Mouse (Mus musculus) mouse embryonic stem cell (cell line): ENCODE measurements around the gene Vmn2r56.
"Not testable (repeated sequence)": the region's sequence is repeated elsewhere in the genome, so short reads cannot be mapped to it uniquely, and the experiment has no call there.

Experiments used
- in situ Hi-C, 2 experiments: fragments of 300-500 bp; cut with MboI; formaldehyde crosslinking; loops; 1 replicate in 1 of 2; 3 replicates in 1 of 2; pipeline ENCODE4 v1.14.3; 2019 to 2020; ENCODE audit warnings: low sequenced_read_pairs in 2 of 2, low pct_unique_long_range_greater_than_20kb in 1 of 2, mixed read lengths in 1 of 2; ENCODE audit not compliant: unreplicated experiment in 1 of 2

The Vmn2r56 gene

DNA sequence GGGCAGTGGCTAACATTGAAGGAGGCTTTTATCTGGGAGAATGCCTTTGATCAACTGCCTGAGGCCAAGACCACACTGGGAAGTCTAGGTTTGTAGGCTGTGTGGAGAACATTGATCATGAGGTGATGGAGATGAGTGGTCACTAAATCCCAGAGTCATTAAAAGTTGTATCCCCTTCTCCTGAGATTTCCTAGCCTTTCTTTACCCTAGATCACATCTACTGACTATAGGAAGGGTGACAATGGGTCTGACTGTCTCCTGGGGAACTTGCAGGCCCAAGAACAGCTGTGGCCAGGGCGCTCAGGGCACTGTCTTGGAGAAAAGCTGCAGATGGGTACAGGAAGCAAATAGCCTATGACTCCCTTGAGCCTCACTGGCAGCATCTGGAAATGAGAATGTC is at the start of gene Vmn2r56:
Gene Vmn2r56 (minus strand): TSS at position 101 of the 400 bp plus-strand sequence.
- in situ Hi-C loops, result no loop called here

GRCm38 (mm10) chr7:12780151-12780830 is 45.5 kb upstream of the Vmn2r56 start:
- in situ Hi-C loops, result loop anchor here in 1 of 2 experiments (25.0 kb wide), 1 partner anchor 293 kb away; the partner anchor contains the start of gene Zfp606

DNA sequence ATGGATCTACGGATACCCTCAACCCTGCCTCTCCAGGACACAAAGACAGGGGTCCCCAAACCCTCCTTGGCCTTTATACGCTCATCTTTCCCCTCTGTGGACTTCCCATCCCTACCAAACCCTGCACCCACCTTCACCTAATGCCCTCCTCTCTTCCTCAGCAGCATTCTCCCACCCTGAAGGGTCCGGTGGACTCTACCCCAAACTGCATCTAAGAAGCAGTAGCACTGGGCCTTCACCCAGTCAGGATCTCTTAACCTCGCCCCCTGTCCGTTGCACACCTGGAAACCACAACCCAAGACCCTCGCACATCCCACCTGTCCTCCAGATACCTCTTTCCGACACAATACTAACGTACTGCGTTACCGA is 45.0 kb upstream of the Vmn2r56 start:
- in situ Hi-C loops, result loop anchor here in 1 of 2 experiments (25.0 kb wide), 1 partner anchor 292 kb away; the partner anchor contains the start of gene Zfp606

DNA sequence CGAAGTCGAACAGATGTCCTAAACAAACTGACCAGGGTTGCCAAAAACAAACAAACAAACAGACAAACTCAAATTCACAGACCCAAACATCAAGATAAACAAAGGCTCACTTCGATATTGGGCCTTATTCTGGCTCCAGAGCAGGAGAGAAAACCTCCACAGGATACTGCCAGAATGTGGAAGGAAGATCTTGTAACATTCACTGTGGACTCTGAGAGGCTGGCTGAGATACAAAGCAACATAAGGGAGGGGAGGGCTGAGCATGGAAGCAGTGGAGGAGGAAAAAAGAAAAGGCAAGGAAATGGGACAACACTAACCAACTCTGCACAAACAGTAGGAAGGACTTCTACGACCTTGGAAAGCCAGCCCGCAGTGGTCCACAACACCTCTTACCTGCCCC is 44.3 kb upstream of the Vmn2r56 start:
- in situ Hi-C loops, result loop anchor here in 1 of 2 experiments (25.0 kb wide), 1 partner anchor 292 kb away; the partner anchor contains the start of gene Zfp606

GRCm38 (mm10) chr7:12774606-12775005 is 39.8 kb upstream of the Vmn2r56 start:
- in situ Hi-C loops, result loop anchor here in 1 of 2 experiments (25.0 kb wide), 1 partner anchor 287 kb away; the partner anchor contains the start of gene Zfp606

- in situ Hi-C loops, result no loop called here
These were observed 39.3 kb upstream of the Vmn2r56 start for GRCm38 (mm10) chr7:12774111-12774510.

DNA sequence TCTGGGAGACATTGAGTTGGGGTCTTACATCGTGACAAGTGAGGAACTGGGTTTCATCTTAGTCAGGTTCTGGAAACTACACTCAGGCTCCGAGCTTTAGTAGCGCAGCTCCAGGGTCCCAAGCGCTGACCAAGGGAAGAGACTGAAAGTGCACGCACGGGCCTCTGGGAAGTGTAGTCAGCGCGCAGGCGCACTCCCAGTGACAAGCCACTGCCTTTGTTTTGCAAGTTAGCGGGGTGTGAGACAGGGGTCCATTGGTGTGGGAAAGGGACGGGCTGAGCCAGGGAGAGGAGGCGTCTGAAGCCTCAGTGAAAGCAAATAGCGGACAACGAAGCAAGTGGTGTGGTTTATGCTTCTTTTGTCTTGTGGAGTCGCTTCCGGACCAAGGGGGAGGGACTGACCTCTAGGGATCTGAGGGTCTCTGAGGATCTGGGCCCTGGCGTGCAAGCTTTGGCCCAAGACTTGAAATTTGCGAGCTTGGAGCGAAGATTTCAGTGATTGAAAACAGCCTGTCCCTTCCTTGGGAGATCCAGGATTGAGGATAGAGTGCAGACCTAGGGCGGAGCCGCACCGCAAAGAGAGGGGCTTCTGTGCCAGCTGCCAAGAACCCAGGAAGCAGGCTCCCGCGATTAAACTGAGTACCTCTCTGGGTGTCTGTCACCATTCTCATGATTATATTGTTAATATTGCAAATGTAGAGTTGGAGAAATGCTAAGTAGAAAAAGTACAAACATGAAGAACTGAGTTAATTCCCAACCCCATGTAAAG is 14.8 kb upstream of the Vmn2r56 start:
- in situ Hi-C loops, result no loop called here

- in situ Hi-C loops, result not testable (repeated sequence)
These were observed 49.9 kb downstream of the Vmn2r56 start, which contains the start of gene Vmn2r55 for GRCm38 (mm10) chr7:12684903-12685302. Gene Vmn2r55, minus strand, starts transcription at chr7:12685003.

- in situ Hi-C loops, result not testable (repeated sequence)
These were observed 94.6 kb downstream of the Vmn2r56 start, which contains the start of gene Vmn2r54 for GRCm38 (mm10) chr7:12640219-12640618. Gene Vmn2r54, minus strand, starts transcription at chr7:12640319.
